Mouse (Mus musculus): ENCODE data around the gene Dlx1. TPM values are rescaled to one million over a fixed set of nuclear protein-coding genes. Genes with fewer than 3 reads are reported as not detected.

Dlx1 gene
- total and polyA plus RNA-seq, 3 experiments, result 0.98 to 3.0 (median 2.4) TPM

DNA sequence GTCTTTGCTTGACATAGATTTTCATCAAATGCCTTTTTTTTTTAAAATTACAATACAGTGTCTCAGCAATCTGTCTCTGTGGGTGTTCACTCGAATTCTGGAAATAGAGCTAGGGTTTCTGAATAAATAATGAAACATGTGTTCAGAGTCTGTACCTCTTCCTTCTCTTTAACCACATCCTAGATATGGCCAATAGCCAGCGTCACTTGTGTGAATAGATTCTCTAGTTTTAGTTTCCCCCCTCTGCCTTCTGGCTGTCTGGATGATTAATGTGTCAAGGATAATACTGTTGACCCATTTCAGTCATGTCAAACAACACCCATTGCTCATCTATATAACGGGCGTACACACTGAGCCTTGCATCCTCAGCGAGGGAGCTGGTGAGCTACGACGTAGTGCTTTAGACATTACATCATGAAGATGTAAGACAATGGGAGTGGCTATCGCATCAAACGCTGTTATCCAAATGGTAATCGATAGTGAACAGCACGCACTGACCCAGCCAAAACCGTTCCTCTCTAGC lies 34.7 kb upstream of the Dlx1 start:
- Histone ChIP-seq H3K27me3 (ENCODE audit: insufficient read depth, low read length) (no peaks in the 10 kb centered on the region), H3K36me3 (replicated peaks) (peaks cover 22% of the 10 kb centered on the region), H3K4me1 (ENCODE audit: insufficient read depth, low read depth, low read length) (0 out of 2 replicates have a peak, but pooled peaks cover 4% of the 10 kb centered on the region), H3K9me3 (replicated peaks) (no peaks in the 10 kb centered on the region), H3K4me3 (ENCODE audit: low read depth, low read length) (no peak overlapping the region)
- TF ChIP-seq GATA1 (IDR thresholded peaks at IDR 0.05; ENCODE audit: borderline replicate concordance, low read length) (no peak), GATA2 (IDR thresholded peaks at IDR 0.05; ENCODE audit: borderline replicate concordance, low read depth, low read length) (no peak), CTCF (IDR thresholded peaks at IDR 0.05; ENCODE audit: low read depth, low read length) (no peak)
- no peak for DNase-seq (ENCODE audit: low spot score)
- no peak for ATAC-seq (ENCODE audit: extremely low read depth, insufficient number of reproducible peaks, low FRiP score, poor library complexity, severe bottlenecking)

DNA sequence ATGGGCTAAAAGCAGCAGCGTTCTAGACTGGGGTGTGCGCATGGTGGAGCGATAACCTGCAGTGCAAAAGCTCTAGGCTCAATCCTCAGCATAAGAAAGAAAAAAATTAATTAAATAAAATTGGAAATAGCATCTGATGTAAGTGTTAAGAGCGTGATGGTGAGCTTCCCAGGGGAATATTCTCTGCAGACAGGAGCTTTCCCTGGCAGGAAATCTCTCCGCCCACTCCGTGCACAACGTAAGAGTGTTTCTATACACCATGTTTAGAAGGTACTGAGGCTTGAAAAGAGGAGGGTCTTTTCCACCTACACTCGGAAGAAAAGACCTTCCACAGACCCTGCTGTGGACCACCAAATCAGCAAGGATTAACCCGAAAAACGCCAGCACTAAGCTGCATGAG lies 33.4 kb upstream of the Dlx1 start:
- H3K36me3 ChIP-seq (replicated peaks), result peaks cover 19% of the 10 kb centered on the region
- TF ChIP-seq POLR2AphosphoS5 (IDR thresholded peaks at IDR 0.05; ENCODE audit: insufficient replicate concordance, low read depth, low read length) (no peak), GATA1 (IDR thresholded peaks at IDR 0.05; ENCODE audit: borderline replicate concordance, low read length) (no peak), TAL1 (conservative IDR thresholded peaks at IDR 0.05; ENCODE audit: low read depth, low read length) (no peak), CTCF (IDR thresholded peaks at IDR 0.05; ENCODE audit: low read depth, low read length) (no peak), GATA2 (IDR thresholded peaks at IDR 0.05; ENCODE audit: borderline replicate concordance, low read depth, low read length) (no peak)
- DNase-seq (ENCODE audit: low spot score) (no peak), ATAC-seq (ENCODE audit: extremely low read depth, insufficient number of reproducible peaks, low FRiP score, poor library complexity, severe bottlenecking) (no peak)
- H3K4me1 ChIP-seq (ENCODE audit: insufficient read depth, low read depth, low read length), result 0 out of 2 replicates have a peak, but pooled peaks cover 4% of the 10 kb centered on the region
- no peaks in the 10 kb centered on the region for H3K27me3 ChIP-seq (ENCODE audit: insufficient read depth, low read length)
- H3K9me3 ChIP-seq (replicated peaks), result no peaks in the 10 kb centered on the region
- no peak overlapping the region for H3K4me3 ChIP-seq (ENCODE audit: low read depth, low read length)

- ATAC-seq (ENCODE audit: extremely low read depth, insufficient number of reproducible peaks, low FRiP score, poor library complexity, severe bottlenecking) (no peak), DNase-seq (ENCODE audit: low spot score) (no peak)
- no peaks in the 10 kb centered on the region for H3K9me3 ChIP-seq (replicated peaks)
- no peak overlapping the region for H3K4me3 ChIP-seq (ENCODE audit: low read depth, low read length)
- 0 out of 2 replicates have a peak, but pooled peaks cover 4% of the 10 kb centered on the region for H3K4me1 ChIP-seq (ENCODE audit: insufficient read depth, low read depth, low read length)
- TF ChIP-seq CTCF (IDR thresholded peaks at IDR 0.05; ENCODE audit: low read depth, low read length) (no peak), GATA2 (IDR thresholded peaks at IDR 0.05; ENCODE audit: borderline replicate concordance, low read depth, low read length) (no peak), POLR2AphosphoS5 (IDR thresholded peaks at IDR 0.05; ENCODE audit: insufficient replicate concordance, low read depth, low read length) (no peak), GATA1 (IDR thresholded peaks at IDR 0.05; ENCODE audit: borderline replicate concordance, low read length) (no peak), TAL1 (conservative IDR thresholded peaks at IDR 0.05; ENCODE audit: low read depth, low read length) (no peak)
- H3K27me3 ChIP-seq (ENCODE audit: insufficient read depth, low read length), result no peaks in the 10 kb centered on the region
- H3K36me3 ChIP-seq (replicated peaks), result peaks cover 17% of the 10 kb centered on the region
Observed at GRCm38 (mm10) chr2:71494971-71495370, 32.9 kb upstream of the Dlx1 start.

- no peak for ATAC-seq (ENCODE audit: extremely low read depth, insufficient number of reproducible peaks, low FRiP score, poor library complexity, severe bottlenecking)
- Histone ChIP-seq H3K4me3 (ENCODE audit: low read depth, low read length) (no peak overlapping the region), H3K27me3 (ENCODE audit: insufficient read depth, low read length) (no peaks in the 10 kb centered on the region), H3K4me1 (ENCODE audit: insufficient read depth, low read depth, low read length) (0 out of 2 replicates have a peak, but pooled peaks cover 4% of the 10 kb centered on the region), H3K36me3 (replicated peaks) (peaks cover 20% of the 10 kb centered on the region), H3K9me3 (replicated peaks) (no peaks in the 10 kb centered on the region)
- TF ChIP-seq CTCF (IDR thresholded peaks at IDR 0.05; ENCODE audit: low read depth, low read length) (no peak), POLR2AphosphoS5 (IDR thresholded peaks at IDR 0.05; ENCODE audit: insufficient replicate concordance, low read depth, low read length) (no peak), GATA2 (IDR thresholded peaks at IDR 0.05; ENCODE audit: borderline replicate concordance, low read depth, low read length) (no peak)
- no peak for DNase-seq (ENCODE audit: low spot score)
Observed at GRCm38 (mm10) chr2:71497175-71497574, 30.7 kb upstream of the Dlx1 start.

DNA sequence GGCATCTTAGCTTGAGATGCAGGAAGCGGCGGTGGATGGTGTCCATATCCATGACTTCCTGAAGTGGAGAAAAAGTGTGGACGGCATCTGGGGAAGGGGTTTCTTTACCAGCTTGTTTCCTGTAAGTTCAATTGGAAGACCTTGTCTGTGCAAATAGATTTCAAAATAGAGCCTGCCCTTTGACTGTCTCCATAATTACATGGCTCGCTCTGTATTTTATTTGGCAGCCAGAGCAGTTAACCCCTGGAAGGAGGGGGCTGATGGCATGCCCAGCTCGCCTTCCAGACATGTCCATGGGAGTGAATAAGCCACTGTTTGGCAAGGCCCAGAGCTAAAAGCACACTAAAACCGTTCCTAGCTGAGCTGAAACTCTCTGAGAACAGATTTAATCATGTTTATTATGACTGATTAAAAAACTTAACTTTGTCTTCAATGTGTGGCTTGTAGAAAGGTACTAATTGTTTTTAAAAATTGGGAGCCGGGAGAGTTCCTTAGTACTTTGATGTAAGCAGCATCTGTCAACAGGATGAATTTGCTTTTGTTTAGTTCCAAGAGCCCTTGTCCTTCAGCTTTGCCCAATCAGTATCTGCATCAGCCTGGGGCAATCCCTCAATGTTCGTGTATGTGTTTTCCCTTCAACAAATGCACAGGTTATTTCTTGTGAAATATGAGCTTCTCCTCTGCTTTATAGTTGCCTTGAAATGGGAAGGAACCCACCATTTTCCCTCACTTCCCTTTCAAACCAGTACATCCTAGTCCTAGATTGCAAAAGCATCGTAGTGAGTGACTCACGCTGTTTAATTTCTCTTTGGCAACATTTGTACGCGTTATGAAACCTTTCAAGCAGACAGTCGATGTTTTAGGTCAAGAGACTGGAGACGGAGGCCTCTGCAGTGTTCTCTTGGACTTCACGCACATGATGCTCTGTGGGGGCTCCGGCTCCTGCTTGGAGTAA lies 28.4 kb upstream of the Dlx1 start:
- no peaks in the 10 kb centered on the region for H3K9me3 ChIP-seq (replicated peaks)
- TF ChIP-seq CTCF (IDR thresholded peaks at IDR 0.05; ENCODE audit: low read depth, low read length) (no peak), POLR2AphosphoS5 (IDR thresholded peaks at IDR 0.05; ENCODE audit: insufficient replicate concordance, low read depth, low read length) (no peak), TAL1 (conservative IDR thresholded peaks at IDR 0.05; ENCODE audit: low read depth, low read length) (no peak)
- no peak for ATAC-seq (ENCODE audit: extremely low read depth, insufficient number of reproducible peaks, low FRiP score, poor library complexity, severe bottlenecking)
- H3K4me3 ChIP-seq (ENCODE audit: low read depth, low read length), result no peak overlapping the region
- H3K4me1 ChIP-seq (ENCODE audit: insufficient read depth, low read depth, low read length), result peaks cover 8% of the 10 kb centered on the region
- H3K27me3 ChIP-seq (ENCODE audit: insufficient read depth, low read length), result no peaks in the 10 kb centered on the region
- H3K36me3 ChIP-seq (replicated peaks), result peaks cover 21% of the 10 kb centered on the region
- no peak for DNase-seq (ENCODE audit: low spot score)

DNA sequence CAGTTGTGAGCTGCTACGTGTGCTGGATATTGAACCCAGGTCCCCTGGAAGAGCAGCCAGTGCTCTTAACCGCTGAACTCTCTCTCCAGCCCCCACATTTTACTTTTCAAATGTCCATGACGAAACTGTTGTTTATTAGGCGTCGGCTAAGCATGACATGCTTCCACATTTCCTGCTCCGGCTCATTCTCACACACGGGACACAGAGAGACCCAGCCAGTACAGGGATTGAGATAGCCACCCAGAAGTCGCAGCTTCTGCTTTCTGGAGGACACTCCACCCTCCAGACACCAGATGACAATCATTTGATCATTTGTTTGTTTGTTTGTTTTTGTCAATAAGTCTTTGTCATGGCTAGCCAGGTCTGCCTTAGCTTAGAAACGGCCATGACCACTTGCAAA lies 23.1 kb upstream of the Dlx1 start:
- DNase-seq (ENCODE audit: low spot score), result no peak

More for the DNA sequence above, 23.1 kb upstream of the Dlx1 start:
- peaks cover 38% of the 10 kb centered on the region for H3K36me3 ChIP-seq (replicated peaks)
- H3K4me1 ChIP-seq (ENCODE audit: insufficient read depth, low read depth, low read length), result peaks cover 7% of the 10 kb centered on the region
- H3K27me3 ChIP-seq (ENCODE audit: insufficient read depth, low read length), result no peaks in the 10 kb centered on the region
- H3K4me3 ChIP-seq (ENCODE audit: low read depth, low read length), result no peak overlapping the region
- TF ChIP-seq CTCF (IDR thresholded peaks at IDR 0.05; ENCODE audit: low read depth, low read length) (no peak), POLR2AphosphoS5 (IDR thresholded peaks at IDR 0.05; ENCODE audit: insufficient replicate concordance, low read depth, low read length) (no peak), GATA1 (IDR thresholded peaks at IDR 0.05; ENCODE audit: borderline replicate concordance, low read length) (no peak), TAL1 (conservative IDR thresholded peaks at IDR 0.05; ENCODE audit: low read depth, low read length) (no peak), GATA2 (IDR thresholded peaks at IDR 0.05; ENCODE audit: borderline replicate concordance, low read depth, low read length) (no peak)
- ATAC-seq (ENCODE audit: extremely low read depth, insufficient number of reproducible peaks, low FRiP score, poor library complexity, severe bottlenecking), result no peak
- H3K9me3 ChIP-seq (replicated peaks), result no peaks in the 10 kb centered on the region
